Mouse (Mus musculus): ENCODE results near the gene Meox1. TPM values are rescaled to one million over a fixed set of nuclear protein-coding genes. Genes with fewer than 3 reads are reported as not detected.

Meox1 gene
- polyA plus RNA-seq, 1 experiment from 2014 or later: 3.0 TPM

GRCm38 (mm10) chr11:101921361-101921952, 27.3 kb upstream of the Meox1 start:
- H3K27ac ChIP-seq (replicated peaks): peak overlapping the region; percentile 58
- no peaks in the 10 kb centered on the region for H3K9me3 ChIP-seq (ENCODE audit: control insufficient read depth, low read length)
- no peak overlapping the region for H3K4me2 ChIP-seq (replicated peaks; ENCODE audit: low read depth)
- DNase-seq (ENCODE audit: low spot score) (no peak), ATAC-seq (ENCODE audit: low FRiP score, low TSS enrichment) (no peak)
- WGBS: 53% methylated on average over 12 of the region's 12 CpGs
- no peaks in the 10 kb centered on the region for H3K36me3 ChIP-seq (ENCODE audit: control insufficient read depth, insufficient read depth, low read length)
- TF ChIP-seq CTCF (IDR thresholded peaks at IDR 0.05; ENCODE audit: low read depth) (no peak), EP300 (optimal IDR thresholded peaks at IDR 0.05) (no peak)
- H3K4me1 ChIP-seq (replicated peaks; ENCODE audit: control insufficient read depth, insufficient read depth): no peaks in the 10 kb centered on the region
- no peaks in the 10 kb centered on the region for H3K27me3 ChIP-seq (ENCODE audit: control insufficient read depth, insufficient read depth, low read length)
- no peak overlapping the region for H3K4me3 ChIP-seq (ENCODE audit: low read depth, low read length)
- no peak overlapping the region for H3K9ac ChIP-seq (ENCODE audit: low read length)

- Histone ChIP-seq H3K9me3 (ENCODE audit: control insufficient read depth, low read length) (no peaks in the 10 kb centered on the region), H3K4me3 (ENCODE audit: low read depth, low read length) (no peak overlapping the region), H3K4me2 (replicated peaks; ENCODE audit: low read depth) (no peak overlapping the region), H3K4me1 (replicated peaks; ENCODE audit: control insufficient read depth, insufficient read depth) (no peaks in the 10 kb centered on the region), H3K27ac (replicated peaks) (no peak overlapping the region), H3K36me3 (ENCODE audit: control insufficient read depth, insufficient read depth, low read length) (no peaks in the 10 kb centered on the region), H3K27me3 (ENCODE audit: control insufficient read depth, insufficient read depth, low read length) (no peaks in the 10 kb centered on the region), H3K9ac (ENCODE audit: low read length) (no peak overlapping the region)
- no peak for TF ChIP-seq EP300 (optimal IDR thresholded peaks at IDR 0.05)
- peak; percentile 99 for TF ChIP-seq CTCF (IDR thresholded peaks at IDR 0.05; ENCODE audit: low read depth)
- WGBS: under 1% methylated on average over 6 of the region's 6 CpGs
- peak; percentile 58; the same call in 1 of the 2 replicates for ATAC-seq (ENCODE audit: low FRiP score, low TSS enrichment)
- DNase-seq (ENCODE audit: low spot score): peak; percentile 81
Measured at GRCm38 (mm10) chr11:101919660-101920059, 25.5 kb upstream of the Meox1 start.

- no peak for TF ChIP-seq CTCF (IDR thresholded peaks at IDR 0.05; ENCODE audit: low read depth)
- no peak for TF ChIP-seq EP300 (optimal IDR thresholded peaks at IDR 0.05)
- 66% methylated on average over 3 of the region's 3 CpGs for whole genome bisulfite sequencing
- no peak overlapping the region for H3K27ac ChIP-seq (replicated peaks)
- no peaks in the 10 kb centered on the region for H3K4me1 ChIP-seq (replicated peaks; ENCODE audit: control insufficient read depth, insufficient read depth)
- H3K4me2 ChIP-seq (replicated peaks; ENCODE audit: low read depth): no peak overlapping the region
- no peak for DNase-seq (ENCODE audit: low spot score)
- no peak for ATAC-seq (ENCODE audit: low FRiP score, low TSS enrichment)
- no peaks in the 10 kb centered on the region for H3K27me3 ChIP-seq (ENCODE audit: control insufficient read depth, insufficient read depth, low read length)
- no peaks in the 10 kb centered on the region for H3K36me3 ChIP-seq (ENCODE audit: control insufficient read depth, insufficient read depth, low read length)
- H3K9ac ChIP-seq (ENCODE audit: low read length): no peak overlapping the region
- no peaks in the 10 kb centered on the region for H3K9me3 ChIP-seq (ENCODE audit: control insufficient read depth, low read length)
- H3K4me3 ChIP-seq (ENCODE audit: low read depth, low read length): no peak overlapping the region
Measured at GRCm38 (mm10) chr11:101918609-101919008, 24.4 kb upstream of the Meox1 start.

GRCm38 (mm10) chr11:101916772-101917171, 22.6 kb upstream of the Meox1 start:
- Histone ChIP-seq H3K27ac (replicated peaks) (no peak overlapping the region), H3K36me3 (ENCODE audit: control insufficient read depth, insufficient read depth, low read length) (no peaks in the 10 kb centered on the region), H3K4me1 (replicated peaks; ENCODE audit: control insufficient read depth, insufficient read depth) (no peaks in the 10 kb centered on the region), H3K4me2 (replicated peaks; ENCODE audit: low read depth) (no peak overlapping the region), H3K9ac (ENCODE audit: low read length) (no peak overlapping the region), H3K27me3 (ENCODE audit: control insufficient read depth, insufficient read depth, low read length) (no peaks in the 10 kb centered on the region), H3K4me3 (ENCODE audit: low read depth, low read length) (no peak overlapping the region), H3K9me3 (ENCODE audit: control insufficient read depth, low read length) (no peaks in the 10 kb centered on the region)
- ATAC-seq (ENCODE audit: low FRiP score, low TSS enrichment) (no peak), DNase-seq (ENCODE audit: low spot score) (no peak)
- 65% methylated on average over 3 of the region's 3 CpGs for WGBS
- TF ChIP-seq CTCF (IDR thresholded peaks at IDR 0.05; ENCODE audit: low read depth) (peak; percentile 54), EP300 (optimal IDR thresholded peaks at IDR 0.05) (no peak)

GRCm38 (mm10) chr11:101913591-101913990, 19.4 kb upstream of the Meox1 start:
- no peaks in the 10 kb centered on the region for H3K4me1 ChIP-seq (replicated peaks; ENCODE audit: control insufficient read depth, insufficient read depth)
- no peaks in the 10 kb centered on the region for H3K36me3 ChIP-seq (ENCODE audit: control insufficient read depth, insufficient read depth, low read length)
- no peak for DNase-seq (ENCODE audit: low spot score)
- no peak overlapping the region for H3K4me2 ChIP-seq (replicated peaks; ENCODE audit: low read depth)
- TF ChIP-seq EP300 (optimal IDR thresholded peaks at IDR 0.05) (no peak), CTCF (IDR thresholded peaks at IDR 0.05; ENCODE audit: low read depth) (peak; percentile 32; the same call in 1 of the 2 replicates)
- no peaks in the 10 kb centered on the region for H3K9me3 ChIP-seq (ENCODE audit: control insufficient read depth, low read length)
- no peak overlapping the region for H3K27ac ChIP-seq (replicated peaks)
- no peak overlapping the region for H3K9ac ChIP-seq (ENCODE audit: low read length)
- WGBS: 66% methylated on average over 8 of the region's 8 CpGs
- no peaks in the 10 kb centered on the region for H3K27me3 ChIP-seq (ENCODE audit: control insufficient read depth, insufficient read depth, low read length)
- ATAC-seq (ENCODE audit: low FRiP score, low TSS enrichment): no peak
- no peak overlapping the region for H3K4me3 ChIP-seq (ENCODE audit: low read depth, low read length)

- Histone ChIP-seq H3K4me1 (replicated peaks; ENCODE audit: control insufficient read depth, insufficient read depth) (no peaks in the 10 kb centered on the region), H3K4me3 (ENCODE audit: low read depth, low read length) (no peak overlapping the region), H3K9ac (ENCODE audit: low read length) (no peak overlapping the region), H3K27me3 (ENCODE audit: control insufficient read depth, insufficient read depth, low read length) (no peaks in the 10 kb centered on the region), H3K36me3 (ENCODE audit: control insufficient read depth, insufficient read depth, low read length) (no peaks in the 10 kb centered on the region), H3K9me3 (ENCODE audit: control insufficient read depth, low read length) (no peaks in the 10 kb centered on the region), H3K4me2 (replicated peaks; ENCODE audit: low read depth) (no peak overlapping the region), H3K27ac (replicated peaks) (no peak overlapping the region)
- no peak for TF ChIP-seq EP300 (optimal IDR thresholded peaks at IDR 0.05)
- peak; percentile 56 for TF ChIP-seq CTCF (IDR thresholded peaks at IDR 0.05; ENCODE audit: low read depth)
- ATAC-seq (ENCODE audit: low FRiP score, low TSS enrichment): no peak
- DNase-seq (ENCODE audit: low spot score): no peak
- WGBS: 68% methylated on average over 4 of the region's 4 CpGs
Measured at GRCm38 (mm10) chr11:101911855-101912579, 17.8 kb upstream of the Meox1 start.

Data from stomach, postnatal 0 days (tissue).